ENCODE assay signal across 9 mouse cellular contexts in the genomic region with DNA sequence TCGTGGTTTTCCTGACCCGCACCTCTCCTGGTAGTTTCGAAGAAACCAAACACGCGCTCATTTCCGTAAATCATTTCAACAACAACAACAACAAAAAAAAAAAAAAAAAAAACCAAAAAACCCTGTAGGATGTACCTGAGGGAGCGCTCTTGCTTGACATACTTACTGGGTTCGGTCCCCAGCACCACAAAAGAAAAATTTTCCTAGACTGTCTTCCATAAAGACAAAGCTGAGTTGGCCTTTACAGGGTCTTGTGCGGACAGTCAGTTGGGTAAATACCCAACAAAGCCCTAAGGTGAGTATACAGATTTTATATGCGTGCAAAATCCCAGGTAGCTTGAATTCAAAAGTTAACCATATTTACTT. TPM values are rescaled to one million over a fixed set of nuclear protein-coding genes. Genes with fewer than 3 reads are reported as not detected.
DNase-seq lines count a peak whose midpoint lies in the region; ATAC-seq and TF ChIP-seq lines count a peak whose summit lies in the region.
"Had no signal": no experiment of that assay in that cellular context is flagged by ENCODE, and none has a peak within 500 bp of the region (broad histone marks: within the 10 kb centered on the region; RNA-seq: fewer than 3 reads in every experiment).

No protein-coding gene starts in this region.

- peaks cover 5% of the 10 kb centered on the region for H3K4me1 ChIP-seq in heart, embryonic 11.5 days (ENCODE audit: control insufficient read depth, insufficient read depth, low read length)
- H3K4me1 ChIP-seq in ES-Bruce4 (ENCODE audit: control insufficient read depth, insufficient read depth, low read length), result no peaks in the 10 kb centered on the region
- no peaks in the 10 kb centered on the region for H3K4me1 ChIP-seq in forebrain, embryonic 14.5 days (ENCODE audit: control insufficient read depth, insufficient read depth, low read length)
- H3K4me1 ChIP-seq in liver, embryonic 16.5 days (ENCODE audit: control insufficient read depth, low read depth, low read length), result peaks cover 8% of the 10 kb centered on the region

- peak overlapping the region; percentile 77; the same call in 1 of the 2 replicates for H3K27ac ChIP-seq in heart, embryonic 11.5 days (ENCODE audit: low read depth, low read length)
- H3K27ac ChIP-seq in ES-Bruce4 (ENCODE audit: insufficient read depth, low read length), result no peak overlapping the region
- peak overlapping the region; percentile 31; the same call in 1 of the 2 replicates for H3K27ac ChIP-seq in forebrain, embryonic 14.5 days (ENCODE audit: low read depth, low read length)
- H3K27ac ChIP-seq in liver, embryonic 16.5 days (ENCODE audit: low read length), result peak overlapping the region; percentile 83

- peaks cover 16% of the 10 kb centered on the region for H3K36me3 ChIP-seq in heart, embryonic 11.5 days (ENCODE audit: control insufficient read depth, insufficient read depth, low read length)
- H3K36me3 ChIP-seq in ES-Bruce4 (ENCODE audit: control insufficient read depth, insufficient read depth, low read length, poor library complexity, severe bottlenecking), result peaks cover 22% of the 10 kb centered on the region
- peaks cover 30% of the 10 kb centered on the region for H3K36me3 ChIP-seq in forebrain, embryonic 14.5 days (ENCODE audit: control insufficient read depth, insufficient read depth, low read length)
- H3K36me3 ChIP-seq in liver, embryonic 16.5 days (ENCODE audit: control insufficient read depth, insufficient read depth), result peaks cover 6% of the 10 kb centered on the region; the same call in 1 of the 2 replicates

- DNase-seq in heart, adult 8-10 months (ENCODE audit: low spot score), result no peak
- peak; percentile 2 for DNase-seq in forebrain, embryonic 14.5 days (ENCODE audit: low spot score)
- no peak for DNase-seq in gastrocnemius, adult 8-10 months (ENCODE audit: low spot score in 2 of 2)
- no peak for DNase-seq in spleen, postnatal 10 days (ENCODE audit: low spot score in 2 of 2)
- no peak for DNase-seq in cerebellum, postnatal 4 days (ENCODE audit: low spot score in 2 of 2)

- H3K4me2 ChIP-seq in heart, embryonic 11.5 days, result peak overlapping the region; percentile 89
- H3K4me2 ChIP-seq in forebrain, embryonic 14.5 days (ENCODE audit: low read length), result peak overlapping the region; percentile 85
- H3K4me2 ChIP-seq in liver, embryonic 16.5 days (ENCODE audit: low read depth, low read length), result peak overlapping the region; percentile 79

- ATAC-seq in heart, embryonic 11.5 days (replicated peaks; ENCODE audit: insufficient number of reproducible peaks, low FRiP score, low TSS enrichment), result peak; percentile 20; the same call in 1 of the 2 replicates
- no peak; the same call in 1 of the 2 replicates for ATAC-seq in forebrain, embryonic 14.5 days
- ATAC-seq in liver, embryonic 16.5 days (ENCODE audit: low read depth), result 0 out of 2 replicates have a peak, but pooled peaks have one; percentile 4

- H3K4me3 ChIP-seq in heart, embryonic 11.5 days (ENCODE audit: low read depth, low read length), result peak overlapping the region; percentile 66
- peak overlapping the region; percentile 77 for H3K4me3 ChIP-seq in ES-Bruce4 (ENCODE audit: low read depth, low read length)
- peak overlapping the region; percentile 40 for H3K4me3 ChIP-seq in forebrain, embryonic 14.5 days (ENCODE audit: low read depth, low read length)
- H3K4me3 ChIP-seq in liver, embryonic 16.5 days (ENCODE audit: low read depth, low read length), result peak overlapping the region; percentile 73

- 17% methylated on average over 10 of the region's 10 CpGs for WGBS in heart, embryonic 11.5 days (ENCODE audit: insufficient replicate concordance)
- WGBS in forebrain, embryonic 14.5 days, result 15% methylated on average over 10 of the region's 10 CpGs
- WGBS in liver, embryonic 16.5 days (ENCODE audit: insufficient replicate concordance), result 20% methylated on average over 10 of the region's 10 CpGs

- H3K9ac ChIP-seq in heart, embryonic 11.5 days (ENCODE audit: low read depth, low read length), result peak overlapping the region; percentile 79
- H3K9ac ChIP-seq in ES-Bruce4 (ENCODE audit: low read depth, poor library complexity, severe bottlenecking), result peak overlapping the region; percentile 54
- peak overlapping the region; percentile 64 for H3K9ac ChIP-seq in forebrain, embryonic 14.5 days (ENCODE audit: low read length)
- H3K9ac ChIP-seq in liver, embryonic 16.5 days (ENCODE audit: low read depth, low read length), result peak overlapping the region; percentile 73

- no peak for TF ChIP-seq POLR2A in ES-Bruce4 (IDR thresholded peaks at IDR 0.05; ENCODE audit: insufficient read depth, low read length)

- no peak for TF ChIP-seq EP300 in ES-Bruce4 (IDR thresholded peaks at IDR 0.05; ENCODE audit: insufficient read depth, low read depth, low read length)

- H3K9me3 ChIP-seq in heart, embryonic 11.5 days (replicated peaks; ENCODE audit: control insufficient read depth, low read length), result no peaks in the 10 kb centered on the region
- H3K9me3 ChIP-seq in ES-Bruce4 (replicated peaks; ENCODE audit: control insufficient read depth, insufficient read depth, low read length, poor library complexity, severe bottlenecking), result no peaks in the 10 kb centered on the region
- no peaks in the 10 kb centered on the region for H3K9me3 ChIP-seq in forebrain, embryonic 14.5 days (replicated peaks; ENCODE audit: control insufficient read depth, low read length)
- no peaks in the 10 kb centered on the region for H3K9me3 ChIP-seq in liver, embryonic 16.5 days (replicated peaks; ENCODE audit: control insufficient read depth, low read length)

- no peak for TF ChIP-seq CTCF in ES-Bruce4 (IDR thresholded peaks at IDR 0.05; ENCODE audit: low read depth, low read length)

- no peaks in the 10 kb centered on the region for H3K27me3 ChIP-seq in heart, embryonic 11.5 days (ENCODE audit: control insufficient read depth, insufficient read depth, low read length)
- no peaks in the 10 kb centered on the region for H3K27me3 ChIP-seq in ES-Bruce4 (ENCODE audit: control insufficient read depth, insufficient read depth, low read length, poor library complexity, severe bottlenecking)
- no peaks in the 10 kb centered on the region for H3K27me3 ChIP-seq in forebrain, embryonic 14.5 days (replicated peaks; ENCODE audit: control insufficient read depth, insufficient read depth, low read length)
- no peaks in the 10 kb centered on the region for H3K27me3 ChIP-seq in liver, embryonic 16.5 days (ENCODE audit: control insufficient read depth, insufficient read depth, low read depth, low read length)

RNA-seq across cellular contexts. Expression of a gene that starts 0.3 kb away (rescaled TPM):
- 2.3 and 3.6 TPM in 2 replicates for polyA plus RNA-seq in heart, embryonic 11.5 days (2014; fragmentation: Nextera tagmentation; extraction: Ambion mirVana)
- total RNA-seq in heart, adult 8-10 months (2022), result under 1 TPM; 0.30 to 0.50 (median 0.35) TPM
- 3.4 and 3.6 TPM in 2 replicates for polyA plus RNA-seq in ES-Bruce4 (2011; ENCODE audit: insufficient read depth, insufficient read length, low read depth, missing spikeins)
- 3.5 and 3.7 TPM in 2 replicates for polyA plus RNA-seq in forebrain, embryonic 14.5 days (2014; fragmentation: Nextera tagmentation; extraction: Ambion mirVana)
- polyA plus RNA-seq in liver, embryonic 16.5 days (2015; fragmentation: Nextera tagmentation; extraction: Ambion mirVana), result 0.82 and 0.97 TPM in 2 replicates
- total RNA-seq in gastrocnemius, adult 8-10 months (2022), result under 1 TPM in 3 of 4 experiments, not detected in 1; 0.36 to 0.53 (median 0.46) TPM

RNA-seq across cellular contexts. Expression of a gene that starts 12.3 kb away (rescaled TPM):
- polyA plus RNA-seq in heart, embryonic 11.5 days (2014; fragmentation: Nextera tagmentation; extraction: Ambion mirVana), result 20.3 and 26.7 TPM in 2 replicates
- total RNA-seq in heart, adult 8-10 months (2022), result 10 to 100 TPM; 20.5 to 25.0 (median 21.7) TPM
- 39.0 and 42.6 TPM in 2 replicates for polyA plus RNA-seq in ES-Bruce4 (2011; ENCODE audit: insufficient read depth, insufficient read length, low read depth, missing spikeins)
- 10.4 TPM in 2 replicates for polyA plus RNA-seq in forebrain, embryonic 14.5 days (2014; fragmentation: Nextera tagmentation; extraction: Ambion mirVana)
- polyA plus RNA-seq in liver, embryonic 16.5 days (2015; fragmentation: Nextera tagmentation; extraction: Ambion mirVana), result 12.0 and 13.3 TPM in 2 replicates
- total RNA-seq in gastrocnemius, adult 8-10 months (2022), result 10 to 100 TPM; 12.9 to 15.9 (median 14.5) TPM

RNA-seq across cellular contexts. Expression of a gene that starts 27.1 kb away (rescaled TPM):
- 2.0 and 2.6 TPM in 2 replicates for polyA plus RNA-seq in heart, embryonic 11.5 days (2014; fragmentation: Nextera tagmentation; extraction: Ambion mirVana)
- 1 to 10 TPM in 1 of 4 experiments, under 1 TPM in 3; 0.17 to 1.1 (median 0.41) TPM for total RNA-seq in heart, adult 8-10 months (2022)
- polyA plus RNA-seq in ES-Bruce4 (2011; ENCODE audit: insufficient read depth, insufficient read length, low read depth, missing spikeins), result 0.55 TPM in 1 of 2 replicates, not detected in the other
- 3.8 TPM in 2 replicates for polyA plus RNA-seq in forebrain, embryonic 14.5 days (2014; fragmentation: Nextera tagmentation; extraction: Ambion mirVana)
- polyA plus RNA-seq in liver, embryonic 16.5 days (2015; fragmentation: Nextera tagmentation; extraction: Ambion mirVana), result 0.79 and 1.0 TPM in 2 replicates
- under 1 TPM in 3 of 4 experiments, not detected in 1; 0.19 to 0.22 (median 0.20) TPM for total RNA-seq in gastrocnemius, adult 8-10 months (2022)

RNA-seq across cellular contexts. Expression of a gene that starts 37.5 kb away (rescaled TPM):
- 1.2 and 1.8 TPM in 2 replicates for polyA plus RNA-seq in heart, embryonic 11.5 days (2014; fragmentation: Nextera tagmentation; extraction: Ambion mirVana)
- total RNA-seq in heart, adult 8-10 months (2022), result 1 to 10 TPM; 1.0 to 1.5 (median 1.1) TPM
- polyA plus RNA-seq in ES-Bruce4 (2011; ENCODE audit: insufficient read depth, insufficient read length, low read depth, missing spikeins), result 0.58 and 0.59 TPM in 2 replicates
- 7.5 and 8.2 TPM in 2 replicates for polyA plus RNA-seq in forebrain, embryonic 14.5 days (2014; fragmentation: Nextera tagmentation; extraction: Ambion mirVana)
- 0.44 TPM in 2 replicates for polyA plus RNA-seq in liver, embryonic 16.5 days (2015; fragmentation: Nextera tagmentation; extraction: Ambion mirVana)
- 1 to 10 TPM in 1 of 4 experiments, under 1 TPM in 3; 0.27 to 1.1 (median 0.43) TPM for total RNA-seq in gastrocnemius, adult 8-10 months (2022)

RNA-seq across cellular contexts. Expression of a gene that starts 38.1 kb away (rescaled TPM):
- polyA plus RNA-seq in heart, embryonic 11.5 days (2014; fragmentation: Nextera tagmentation; extraction: Ambion mirVana), result not detected in 2 replicates
- total RNA-seq in heart, adult 8-10 months (2022), result not detected
- polyA plus RNA-seq in ES-Bruce4 (2011; ENCODE audit: insufficient read depth, insufficient read length, low read depth, missing spikeins), result not detected in 2 replicates
- polyA plus RNA-seq in forebrain, embryonic 14.5 days (2014; fragmentation: Nextera tagmentation; extraction: Ambion mirVana), result not detected in 2 replicates
- not detected in 2 replicates for polyA plus RNA-seq in liver, embryonic 16.5 days (2015; fragmentation: Nextera tagmentation; extraction: Ambion mirVana)
- not detected for total RNA-seq in gastrocnemius, adult 8-10 months (2022)
- total RNA-seq: gastrocnemius, adult 18-20 months had no signal
